Mouse (Mus musculus) right cerebral cortex, postnatal 4 days (tissue): ENCODE results near the gene Ephb2.

Source experiments
- DNase-seq: peaks from one replicate; pipeline ENCODE4 v3.0.0-alpha.2; 2022

Ephb2 gene

DNA sequence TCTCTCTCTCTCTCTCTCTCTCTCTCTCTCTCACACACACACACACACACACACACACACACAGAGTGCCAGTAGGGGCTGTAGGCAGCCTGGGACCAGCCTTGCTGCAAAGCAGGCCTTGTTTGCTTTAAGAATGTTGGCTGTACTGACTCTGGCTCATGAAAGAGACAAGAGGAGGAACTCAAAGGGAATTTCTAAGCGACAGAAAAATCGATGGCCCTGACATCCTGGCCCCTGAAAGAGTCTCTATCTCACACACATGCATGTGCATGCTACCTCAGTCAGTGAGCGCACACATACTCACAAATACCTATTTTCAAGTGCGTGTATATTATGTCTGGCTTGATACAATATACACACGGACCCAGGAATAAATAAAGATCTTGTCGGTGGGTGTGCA, 79.3 kb downstream of the Ephb2 start:
- DNase-seq = no peak

GRCm38 (mm10) chr4:136755364-136755811, 80.4 kb downstream of the Ephb2 start:
- DNase-seq = peak; percentile 62

DNA sequence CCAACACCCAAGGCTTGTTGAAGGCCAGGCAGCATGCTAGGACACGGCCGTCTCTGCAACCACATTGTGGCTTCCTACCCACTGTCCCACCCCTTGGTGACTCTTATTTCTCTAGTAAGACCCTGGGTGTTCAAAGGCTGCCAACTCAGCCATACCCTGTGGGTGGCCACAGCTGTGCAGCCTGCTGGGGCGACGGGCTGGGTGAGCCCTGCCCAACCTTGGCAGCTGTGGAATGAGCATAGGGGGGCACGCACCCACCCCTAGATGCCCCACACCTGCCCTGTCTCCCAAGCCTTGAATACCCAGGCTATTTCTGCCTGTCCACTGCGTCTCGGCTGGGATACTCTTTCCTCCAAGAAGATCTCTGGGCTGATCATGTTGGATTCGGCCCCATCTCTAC, 81.5 kb downstream of the Ephb2 start:
- DNase-seq = no peak

DNA sequence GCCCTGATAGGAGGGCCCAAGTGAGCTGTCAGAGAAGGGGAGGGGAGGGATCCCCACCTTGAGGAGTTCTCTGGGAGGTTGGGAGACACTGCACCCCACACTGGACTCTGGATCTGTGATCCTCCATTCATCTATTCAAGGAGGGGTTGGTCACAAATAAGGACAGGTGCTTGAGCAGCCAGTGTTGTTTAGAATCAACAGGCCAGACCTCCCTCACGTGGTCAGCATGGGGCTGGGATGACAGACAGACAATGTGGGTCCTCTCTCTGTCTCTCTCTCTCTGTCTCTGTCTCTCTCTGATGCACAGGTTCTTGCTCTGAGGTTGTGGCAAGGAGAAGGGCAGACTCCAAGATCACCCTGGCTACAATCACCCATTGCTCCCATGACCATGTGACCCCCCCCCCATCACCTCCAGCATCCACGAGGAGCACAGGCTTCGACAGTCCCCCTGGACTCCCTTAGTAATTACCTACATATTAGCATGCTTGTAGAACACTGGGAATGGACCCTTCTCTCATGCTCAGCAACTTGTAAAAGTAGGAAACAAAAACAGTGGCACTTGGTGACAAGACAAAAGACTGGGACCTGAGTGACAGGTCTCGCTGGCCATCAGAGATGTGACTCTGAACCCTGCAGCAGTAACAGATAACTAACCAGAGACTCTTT, 84.3 kb downstream of the Ephb2 start:
- DNase-seq = no peak

DNA sequence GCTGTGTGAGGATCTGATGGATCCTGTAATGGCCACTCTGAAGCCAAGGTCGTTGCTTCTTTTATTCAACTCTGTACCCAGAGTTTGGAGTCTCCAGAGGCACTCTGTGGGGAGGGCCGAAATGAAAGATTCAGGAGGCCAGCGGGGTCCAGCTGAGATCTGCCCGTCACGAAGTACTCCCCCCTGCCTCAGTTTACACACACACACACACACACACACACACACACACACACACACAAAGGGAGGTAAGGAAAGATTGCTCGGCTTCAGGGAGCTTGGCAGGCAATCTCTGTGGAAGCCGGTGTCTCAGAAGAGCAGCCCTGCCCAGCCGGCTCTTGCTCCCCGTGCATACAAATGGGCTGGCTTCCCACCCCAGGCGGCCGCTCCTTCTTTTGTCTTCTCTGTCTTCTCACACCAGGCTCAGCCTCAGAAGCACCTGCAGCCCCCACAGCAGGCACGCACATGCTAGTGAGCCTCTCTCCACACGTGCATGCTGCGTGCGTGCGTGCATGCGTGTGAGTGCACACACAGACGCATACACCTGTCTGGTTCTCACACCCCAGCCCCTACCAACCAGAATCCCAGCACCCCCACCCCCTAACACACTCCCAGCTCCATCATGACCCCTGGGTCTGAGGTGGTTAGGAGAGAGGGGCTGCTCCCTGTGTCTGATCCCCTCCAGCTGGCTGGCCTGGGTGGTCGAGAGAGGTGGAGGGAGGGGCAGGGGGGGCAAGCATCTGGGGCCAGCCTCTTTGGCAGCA, 85.0 kb downstream of the Ephb2 start:
- DNase-seq = no peak

- no peak for DNase-seq
These were observed 85.8 kb downstream of the Ephb2 start for GRCm38 (mm10) chr4:136749851-136750577.

DNA sequence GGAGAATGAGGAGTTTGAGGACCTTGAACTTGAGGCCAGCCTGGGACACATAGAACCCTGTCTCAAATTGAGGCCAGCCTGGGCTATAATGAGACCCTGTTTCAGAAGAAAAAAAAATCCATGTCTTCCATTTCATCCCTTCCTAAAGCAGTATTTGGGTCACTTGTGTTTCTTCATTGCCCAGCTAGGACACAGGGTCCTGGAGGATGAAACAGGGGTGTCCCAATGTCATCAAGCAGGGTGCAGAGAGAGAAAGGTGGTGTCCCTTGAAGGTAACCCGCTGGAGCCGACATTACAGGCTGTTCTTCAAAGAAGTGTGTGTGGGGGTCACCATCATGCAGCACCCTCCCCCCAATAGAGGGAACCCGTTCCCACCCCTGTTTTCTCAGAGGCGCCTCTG, 86.4 kb downstream of the Ephb2 start:
- no peak for DNase-seq

DNA sequence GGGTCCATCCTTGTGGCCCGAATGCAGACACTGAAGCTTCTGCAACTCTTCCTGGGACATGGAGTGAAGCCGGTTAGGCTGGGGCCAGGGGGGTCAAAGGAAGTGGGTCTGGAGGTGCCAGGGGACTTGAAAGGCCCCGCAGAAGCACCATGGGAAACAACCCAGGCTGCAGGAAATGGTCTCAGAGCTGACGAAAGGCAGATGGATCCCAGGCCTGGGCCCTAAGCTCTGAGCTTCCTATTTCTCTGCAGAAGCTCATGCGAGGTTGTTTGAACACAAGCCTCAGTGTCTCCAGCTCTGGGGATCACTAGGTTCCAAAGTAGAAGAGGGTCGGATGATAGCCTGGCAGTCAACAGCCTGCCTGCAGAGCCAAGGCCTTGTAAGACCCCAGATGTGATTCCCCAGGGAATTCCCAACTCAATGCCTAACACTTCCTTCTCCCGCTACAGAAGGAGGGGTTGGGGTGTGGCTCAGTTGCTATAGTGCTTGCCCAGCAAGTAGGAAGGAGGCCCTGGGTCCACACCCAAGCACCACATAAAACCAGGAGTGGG, 86.9 kb downstream of the Ephb2 start:
- DNase-seq = no peak

DNA sequence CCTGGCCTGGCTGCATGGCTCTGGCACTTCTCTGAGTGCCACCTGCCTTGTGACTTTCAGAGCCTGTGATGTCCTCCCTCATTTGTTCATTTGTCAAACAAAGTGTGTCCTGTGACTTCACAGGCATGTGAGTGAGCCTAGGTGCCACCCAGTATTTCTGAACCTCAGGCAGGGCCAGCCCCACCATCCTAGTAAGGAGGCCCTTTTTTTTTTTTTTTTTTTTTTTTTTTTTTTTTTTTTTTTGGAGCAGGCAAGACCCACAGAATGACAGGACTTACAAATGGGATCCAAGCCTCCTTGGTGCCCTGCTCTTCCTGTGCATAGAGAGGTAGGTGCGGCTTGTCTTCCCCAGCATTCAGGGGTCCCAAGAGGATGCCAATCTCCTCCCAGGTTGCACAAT, 89.3 kb downstream of the Ephb2 start:
- DNase-seq = no peak

- DNase-seq = peak; percentile 42
These were observed 93.1 kb downstream of the Ephb2 start for GRCm38 (mm10) chr4:136742677-136743076.

- peak; percentile 61 for DNase-seq
These were observed 93.9 kb downstream of the Ephb2 start for GRCm38 (mm10) chr4:136741840-136742239.

DNA sequence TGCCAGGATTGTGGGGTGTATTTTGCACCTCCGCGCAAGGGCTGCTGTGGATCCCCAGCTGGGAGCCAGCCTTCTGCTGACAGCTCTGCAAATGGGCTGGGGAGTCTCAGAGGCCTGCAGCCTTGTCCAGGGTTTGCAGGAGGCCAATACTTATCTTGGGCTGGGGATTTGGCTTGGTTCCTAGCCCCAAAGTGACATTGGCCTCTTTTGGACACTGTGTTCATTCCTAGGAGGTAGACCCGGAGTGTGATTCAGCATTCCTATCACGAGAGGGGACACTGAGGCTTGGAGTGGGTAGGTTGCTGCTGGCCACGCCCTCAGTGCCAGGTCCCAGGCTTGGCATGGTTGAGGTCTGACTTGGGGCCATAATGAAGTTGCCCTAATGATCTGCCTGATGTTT, 94.8 kb downstream of the Ephb2 start:
- DNase-seq = no peak

GRCm38 (mm10) chr4:136739189-136739588, 96.6 kb downstream of the Ephb2 start:
- no peak for DNase-seq

GRCm38 (mm10) chr4:136738291-136738690, 97.5 kb downstream of the Ephb2 start:
- no peak for DNase-seq

GRCm38 (mm10) chr4:136735856-136736255, 99.9 kb downstream of the Ephb2 start:
- no peak for DNase-seq

GRCm38 (mm10) chr4:136734210-136734803, 101.5 kb downstream of the Ephb2 start:
- no peak for DNase-seq

- DNase-seq = no peak
These were observed 102.4 kb downstream of the Ephb2 start for GRCm38 (mm10) chr4:136733217-136733865.

GRCm38 (mm10) chr4:136732536-136733121, 103.2 kb downstream of the Ephb2 start:
- DNase-seq = no peak

GRCm38 (mm10) chr4:136731761-136732160, 104.0 kb downstream of the Ephb2 start:
- DNase-seq = no peak

GRCm38 (mm10) chr4:136731008-136731609, 104.7 kb downstream of the Ephb2 start:
- no peak for DNase-seq

DNA sequence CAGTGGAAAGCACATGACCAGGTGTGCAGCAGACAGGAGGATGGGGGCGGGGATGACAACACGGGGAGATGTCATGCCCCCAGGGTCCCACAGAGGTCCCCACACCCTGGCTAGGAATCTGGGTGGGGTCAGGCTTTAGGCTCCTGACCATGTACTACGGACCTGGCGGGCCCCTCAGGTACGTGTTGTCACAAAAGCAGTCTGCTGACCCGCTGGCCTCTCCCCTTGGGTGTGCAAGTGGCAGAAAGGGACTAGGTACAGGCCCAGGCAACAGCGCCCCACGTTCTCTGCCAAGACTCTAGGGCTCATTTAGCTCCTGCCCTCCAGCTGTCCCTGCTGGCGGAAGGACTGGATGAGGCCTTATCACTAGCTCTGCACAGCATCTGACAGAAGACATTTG, 105.3 kb downstream of the Ephb2 start:
- DNase-seq = no peak

DNA sequence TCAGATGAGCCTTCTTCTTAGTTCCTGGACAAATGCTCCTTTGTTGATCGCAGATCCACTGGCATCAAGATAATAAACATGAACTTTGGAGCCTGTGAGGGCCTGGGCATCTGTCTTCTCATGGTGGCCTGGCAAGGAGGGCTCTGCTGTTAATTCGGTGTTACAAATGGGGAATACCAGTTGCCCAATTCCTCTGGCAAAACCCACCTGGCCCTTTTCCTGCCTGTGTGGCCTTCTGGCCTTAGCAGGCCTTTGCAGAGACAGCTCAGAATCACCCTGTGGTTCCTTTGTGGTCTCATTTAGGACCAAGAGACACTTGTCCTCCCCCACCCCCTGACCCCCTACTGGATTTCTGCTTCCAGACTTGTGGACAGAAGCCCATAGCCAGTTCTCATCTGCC, 106.2 kb downstream of the Ephb2 start:
- DNase-seq = no peak
